Mouse (Mus musculus): Measurements from ENCODE around the gene Mcat.

The Mcat gene

DNA sequence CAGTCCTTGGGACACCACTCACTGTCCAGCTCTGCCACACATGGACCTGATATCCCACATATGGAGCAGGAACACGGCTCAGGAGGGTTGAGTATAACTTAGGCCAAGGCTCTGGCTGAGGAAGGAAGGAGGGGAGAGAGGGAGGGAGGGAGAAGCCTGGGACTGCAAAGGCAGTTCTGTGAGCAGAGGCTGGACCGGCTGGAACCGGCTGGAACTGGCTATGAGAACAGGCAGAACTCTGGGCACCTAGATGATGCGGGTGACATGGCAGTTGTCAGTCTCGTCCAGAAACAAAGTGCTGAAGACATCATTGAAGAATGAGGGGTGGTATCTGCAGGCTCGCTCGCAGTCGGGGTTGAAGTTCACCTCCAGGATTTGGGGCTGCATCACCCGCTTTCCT, 13.1 kb upstream of the Mcat start:
- in situ Hi-C loops (cut with MboI, MseI), result no loop called here

DNA sequence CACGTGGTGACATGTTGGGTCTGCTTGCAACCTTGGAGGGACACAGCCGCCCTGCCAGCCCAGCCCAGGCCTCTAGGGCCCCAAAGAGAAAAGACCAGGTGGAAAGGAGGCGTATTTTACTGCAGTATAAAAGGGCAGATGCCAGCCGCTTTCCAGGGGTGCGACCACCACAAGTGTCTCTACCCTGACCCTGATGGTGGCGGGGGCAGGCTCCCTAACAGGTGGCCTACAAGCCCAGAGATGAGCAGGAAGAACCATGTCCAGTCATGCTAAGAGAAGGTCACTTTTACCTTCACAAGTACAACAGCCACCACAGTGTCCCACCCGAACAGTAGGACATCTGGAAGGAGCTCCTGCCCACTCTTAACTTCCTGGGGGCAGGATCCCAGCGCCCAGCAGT, 12.0 kb upstream of the Mcat start:
- in situ Hi-C loops (cut with MboI, MseI), result no loop called here

DNA sequence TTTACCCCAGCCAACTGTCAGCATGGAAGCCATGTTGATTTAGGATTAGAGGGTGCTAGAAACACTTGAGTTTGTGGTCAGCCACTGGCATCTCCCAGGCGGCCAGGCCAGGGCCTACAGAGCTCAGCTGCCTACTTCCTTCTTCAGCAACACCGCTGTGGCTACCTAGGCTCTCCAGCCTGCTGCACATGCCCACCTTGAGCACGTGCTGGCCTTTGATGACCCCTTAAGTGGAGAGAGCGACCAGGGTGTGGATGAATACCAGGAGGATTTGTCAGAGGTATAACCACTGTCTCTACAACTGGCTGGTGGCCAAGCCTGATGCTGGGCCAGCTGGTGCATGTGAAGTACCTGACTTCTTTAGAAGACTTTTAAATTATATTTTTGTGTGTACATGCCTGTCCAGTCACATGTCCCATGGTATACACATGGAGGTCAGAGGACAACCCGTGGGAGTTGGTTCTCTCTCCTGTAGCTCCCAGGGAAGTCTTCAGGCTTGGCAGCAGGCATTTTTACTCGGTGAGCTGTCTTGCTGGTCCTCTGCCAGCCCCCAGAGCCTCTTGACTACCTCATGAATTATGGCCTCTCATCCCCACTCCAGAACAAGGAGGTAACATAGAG, 11.3 kb upstream of the Mcat start:
- in situ Hi-C loops (cut with MboI, MseI), result no loop called here

GRCm38 (mm10) chr15:83573606-83574005, 10.0 kb upstream of the Mcat start:
- in situ Hi-C loops (cut with MboI, MseI), result no loop called here

DNA sequence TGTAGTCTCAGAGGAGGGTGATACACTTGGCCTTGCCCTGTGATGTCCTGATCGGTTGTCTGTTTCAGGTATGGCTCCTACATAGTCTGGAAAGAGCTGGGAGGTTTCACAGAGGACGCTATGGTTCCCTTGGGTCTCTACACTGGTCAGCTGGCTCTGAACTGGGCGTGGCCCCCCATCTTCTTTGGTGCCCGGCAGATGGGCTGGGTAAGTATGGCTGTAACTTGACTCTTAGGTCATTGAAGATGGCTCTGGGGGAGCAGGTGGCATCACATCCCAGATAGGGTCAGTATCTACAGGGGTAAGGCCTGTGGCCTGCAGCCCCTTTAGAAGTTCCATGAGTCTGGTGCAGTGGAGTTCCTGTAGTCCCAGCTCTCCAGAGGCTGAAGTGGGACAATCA, 8.5 kb upstream of the Mcat start:
- in situ Hi-C loops (cut with MboI, MseI), result no loop called here

- in situ Hi-C loops (cut with MboI, MseI), result no loop called here
These were observed 8.0 kb upstream of the Mcat start for GRCm38 (mm10) chr15:83571636-83572035.

DNA sequence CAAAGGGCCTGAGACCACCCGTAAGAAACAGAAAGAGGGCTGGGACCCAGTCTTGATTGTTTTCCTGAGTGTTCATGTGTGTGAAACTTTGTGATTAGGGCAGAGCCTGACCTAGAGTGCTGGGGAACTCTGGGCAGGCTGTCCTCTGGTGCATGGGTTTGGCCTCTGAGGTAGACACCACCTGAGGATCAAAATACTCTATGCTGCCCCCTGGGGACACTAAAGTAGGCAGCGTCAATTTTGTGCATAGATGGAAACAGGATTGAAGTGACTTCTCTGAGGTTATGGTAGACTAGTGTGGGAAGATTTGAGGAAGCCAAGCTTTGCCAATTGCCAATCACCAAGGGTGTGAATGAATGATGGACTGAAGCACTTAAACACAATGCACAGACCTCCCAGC, 7.1 kb upstream of the Mcat start:
- in situ Hi-C loops (cut with MboI, MseI), result no loop called here

DNA sequence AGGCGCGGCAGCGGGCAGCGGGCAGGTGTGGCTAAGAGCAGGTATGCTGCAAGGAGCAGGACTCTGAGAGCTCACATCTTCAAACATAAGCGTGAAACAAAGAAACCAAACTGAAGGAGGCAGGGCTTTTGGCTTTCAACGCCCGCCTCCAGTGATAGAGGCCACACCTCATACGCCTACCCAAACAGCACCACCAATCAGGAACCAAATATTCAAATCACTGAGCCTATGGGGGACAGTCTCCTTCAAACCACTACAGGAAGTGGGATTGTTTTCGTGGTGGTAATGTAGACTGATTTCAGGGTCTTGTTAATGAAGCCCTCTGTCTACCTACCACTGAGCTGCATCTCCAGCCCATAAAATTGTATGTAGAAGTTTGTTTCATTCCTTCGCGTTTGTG, 6.1 kb upstream of the Mcat start:
- in situ Hi-C loops (cut with MboI, MseI), result loop anchor here (5.0 kb wide), 2 partner anchors 97 to 1768 kb away; partner anchors contain the start of gene Atxn10 (in 1 of the 2)

GRCm38 (mm10) chr15:83568544-83568943, 5.0 kb upstream of the Mcat start:
- in situ Hi-C loops (cut with MboI, MseI), result loop anchor here (5.0 kb wide), 2 partner anchors 96 to 1769 kb away; partner anchors contain the start of gene Atxn10 (in 1 of the 2)

- in situ Hi-C loops (cut with MboI, MseI), result loop anchor here (5.0 kb wide), 2 partner anchors 95 to 1770 kb away; partner anchors contain the start of gene Atxn10 (in 1 of the 2)
These were observed 4.1 kb upstream of the Mcat start for GRCm38 (mm10) chr15:83567728-83568127.

GRCm38 (mm10) chr15:83566006-83566405, 2.4 kb upstream of the Mcat start:
- in situ Hi-C loops (cut with MboI, MseI), result loop anchor here (5.0 kb wide), 2 partner anchors 94 to 1771 kb away; partner anchors contain the start of gene Atxn10 (in 1 of the 2)

DNA sequence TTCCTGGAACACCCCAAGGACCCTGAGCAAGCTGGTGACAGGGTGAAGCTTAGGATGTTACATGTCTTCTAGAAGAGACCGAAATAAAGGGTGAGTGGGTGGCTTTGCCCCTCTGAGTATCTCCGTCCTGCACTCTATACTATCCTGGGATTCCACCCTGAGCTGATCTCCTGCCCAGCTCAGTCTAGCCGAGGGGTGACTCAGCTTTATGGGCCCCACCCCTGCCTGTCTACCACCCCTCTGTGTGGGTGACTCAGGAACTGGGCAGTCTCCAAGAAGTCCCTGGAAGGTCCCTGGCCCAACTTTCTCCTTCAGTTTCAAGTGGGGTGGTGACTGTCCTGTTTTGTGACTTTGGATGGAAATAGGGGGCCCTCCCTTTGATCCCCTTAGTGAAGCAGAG, 1.8 kb upstream of the Mcat start:
- in situ Hi-C loops (cut with MboI, MseI), result loop anchor here (5.0 kb wide), 2 partner anchors 93 to 1772 kb away; partner anchors contain the start of gene Atxn10 (in 1 of the 2)

- in situ Hi-C loops (cut with MboI, MseI), result no loop called here
These were observed 467 bp upstream of the Mcat start for GRCm38 (mm10) chr15:83563857-83564651.

DNA sequence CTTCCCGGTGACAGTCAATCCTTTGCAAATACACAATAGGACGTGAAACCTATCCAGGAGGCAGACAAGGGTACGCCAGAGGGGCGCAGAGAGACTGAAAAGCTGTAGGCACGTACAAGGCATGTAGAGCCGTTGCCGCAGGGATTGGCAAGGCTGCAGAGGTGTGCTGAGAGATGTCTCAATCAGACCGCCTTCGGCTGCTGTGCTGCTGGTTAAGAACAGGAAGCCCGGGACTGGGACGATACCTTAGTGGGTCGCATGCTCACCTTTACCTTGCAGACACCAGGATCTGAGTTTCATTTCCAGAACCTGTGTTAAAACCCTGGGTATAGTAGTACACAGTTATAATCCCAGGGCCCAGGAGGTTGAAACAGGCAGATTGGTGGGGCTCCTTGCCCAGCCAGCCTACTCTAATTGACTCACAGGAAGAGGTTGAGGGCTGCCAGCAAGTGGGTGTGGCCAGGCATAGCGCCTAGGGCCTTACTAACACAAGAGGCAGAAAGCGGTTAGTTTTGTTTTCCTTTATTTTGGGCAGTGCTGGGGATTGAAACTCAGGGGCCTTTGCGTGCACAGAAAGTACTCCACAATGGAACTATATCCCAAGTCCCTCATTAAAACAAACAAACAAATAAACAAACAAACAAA, 839 bp downstream of the Mcat start:
- in situ Hi-C loops (cut with MboI, MseI), result no loop called here

- in situ Hi-C loops (cut with MboI, MseI), result no loop called here
These were observed 2.6 kb downstream of the Mcat start for GRCm38 (mm10) chr15:83560941-83561477.

- in situ Hi-C loops (cut with MboI, MseI), result loop anchor here in 1 of 2 experiments (5.0 kb wide), 1 partner anchor 37 kb away; no protein-coding TSS in a partner anchor
These were observed 8.2 kb downstream of the Mcat start for GRCm38 (mm10) chr15:83555161-83555974.

GRCm38 (mm10) chr15:83553831-83554230, 9.8 kb downstream of the Mcat start:
- in situ Hi-C loops (cut with MboI, MseI), result no loop called here

DNA sequence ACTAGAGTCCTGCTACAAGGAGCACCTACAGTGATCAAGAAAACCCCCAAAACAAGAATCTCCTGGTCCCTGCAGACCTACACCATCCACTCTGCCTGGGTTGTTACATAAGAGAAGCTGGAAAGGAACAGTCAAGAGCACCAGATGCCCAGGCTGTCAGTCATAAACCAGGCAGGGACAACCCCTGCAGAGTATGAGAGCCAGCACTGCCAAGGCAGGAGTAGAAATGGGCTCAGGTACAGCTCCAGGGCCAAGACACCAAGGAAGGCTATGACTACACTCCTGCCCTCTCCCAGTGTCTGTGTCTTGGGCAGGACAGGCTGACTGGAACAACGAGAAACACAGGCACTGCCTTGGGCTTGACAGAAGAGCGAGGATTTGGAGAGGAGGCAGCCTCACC, 13.4 kb downstream of the Mcat start:
- in situ Hi-C loops (cut with MboI, MseI), result no loop called here

GRCm38 (mm10) chr15:83547144-83547543, 16.4 kb downstream of the Mcat start:
- in situ Hi-C loops (cut with MboI, MseI), result no loop called here

DNA sequence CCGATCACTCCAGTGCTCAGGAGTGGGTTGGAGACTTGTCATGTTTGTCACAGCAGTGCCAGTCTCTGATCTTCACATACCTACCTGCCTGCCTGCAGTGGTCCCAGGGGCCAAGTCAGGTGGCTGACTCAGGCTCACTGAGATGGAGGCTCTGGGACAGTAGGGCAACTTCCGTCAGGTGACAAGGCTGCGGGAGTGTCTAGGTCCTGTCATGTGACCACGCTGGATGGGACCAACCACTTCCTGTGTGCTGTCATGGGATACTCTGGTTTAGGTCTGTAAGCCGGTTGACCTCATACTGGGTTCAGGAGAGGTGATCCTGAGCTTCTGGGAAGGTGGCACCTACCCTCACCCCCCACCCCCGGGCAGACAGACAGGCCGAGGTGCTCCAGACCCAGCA, 17.6 kb downstream of the Mcat start:
- in situ Hi-C loops (cut with MboI, MseI), result no loop called here

GRCm38 (mm10) chr15:83541647-83542287, 21.8 kb downstream of the Mcat start:
- in situ Hi-C loops (cut with MboI, MseI), result no loop called here

Measured in T-helper 17 cell (primary cell).